Mouse (Mus musculus) embryonic facial prominence, embryonic 11.5 days (tissue): Measurements from ENCODE around the gene Olfr652. TPM values are rescaled to one million over a fixed set of nuclear protein-coding genes. Genes with fewer than 3 reads are reported as not detected.

Source experiments
- ATAC-seq: fragments of 200-750 bp; cut with Nextera tagmentation; replicated peaks from 2 replicates; pipeline ENCODE4 v1.8.0; 2017; ENCODE audit warnings: low read depth; ENCODE audit not compliant: insufficient number of reproducible peaks, low FRiP score, low TSS enrichment
- DNase-seq: peaks from one replicate; pipeline ENCODE4 v3.0.0-alpha.2; 2015; ENCODE audit warnings: low spot score
- H3K27ac ChIP-seq: fragments of 300-500 bp; sonication (generic); replicated peaks from 2 replicates; pipeline ENCODE4 v1.5.1; 2014; ENCODE audit warnings: mild to moderate bottlenecking, low read depth, low read length, control low read depth
- H3K27me3 ChIP-seq: fragments of 300-500 bp; sonication (generic); 2 replicates; pipeline ENCODE4 v1.6.1; 2014; ENCODE audit warnings: mild to moderate bottlenecking, low read length, moderate library complexity, mixed read lengths; ENCODE audit not compliant: control insufficient read depth, insufficient read depth
- H3K36me3 ChIP-seq: fragments of 300-500 bp; sonication (generic); replicated peaks from 2 replicates; pipeline ENCODE4 v1.6.1; 2014; ENCODE audit warnings: low read depth, mild to moderate bottlenecking, low read length, moderate library complexity, mixed read lengths; ENCODE audit not compliant: control insufficient read depth, insufficient read depth
- H3K4me1 ChIP-seq: fragments of 300-500 bp; sonication (generic); 2 replicates; pipeline ENCODE4 v1.6.1; 2014; ENCODE audit warnings: low read length, mixed read lengths; ENCODE audit not compliant: control insufficient read depth, insufficient read depth
- H3K4me2 ChIP-seq: fragments of 300-500 bp; sonication (generic); 2 replicates; pipeline ENCODE4 v1.6.1; 2014; ENCODE audit warnings: low read depth, mild to moderate bottlenecking, control low read depth, low read length, moderate library complexity
- H3K4me3 ChIP-seq: fragments of 300-500 bp; sonication (generic); 2 replicates; pipeline ENCODE4 v1.5.1; 2014; ENCODE audit warnings: low read depth, low read length, control low read depth
- H3K9ac ChIP-seq: fragments of 300-500 bp; sonication (generic); replicated peaks from 2 replicates; pipeline ENCODE4 v1.6.1; 2014; ENCODE audit warnings: mild to moderate bottlenecking, control low read depth, low read length
- H3K9me3 ChIP-seq: fragments of 300-500 bp; sonication (generic); replicated peaks from 2 replicates; pipeline ENCODE4 v1.6.1; 2016; ENCODE audit warnings: mild to moderate bottlenecking, low read length, inconsistent platforms, mixed read lengths; ENCODE audit not compliant: control insufficient read depth
- WGBS: fragments of 180-500 bp; shearing (Covaris S2); extraction: QIAGEN DNeasy Blood & Tissue Kit; methylation state at CpG from one replicate; pipeline ENCODE4 v1.1.7; 2014; 5-methylcytosine and 5-hydroxymethylcytosine counted together
- polyA plus RNA-seq: library from polyadenylated mRNA; unstranded; fragments of >200 nt; fragmentation: Nextera tagmentation; extraction: Ambion mirVana; gene quantifications from 2 replicates; pipeline ENCODE4 v1.2.1, GENCODE M21; 2014

Olfr652 gene
- polyA plus RNA-seq, 1 experiment from 2014 or later, result not detected

DNA sequence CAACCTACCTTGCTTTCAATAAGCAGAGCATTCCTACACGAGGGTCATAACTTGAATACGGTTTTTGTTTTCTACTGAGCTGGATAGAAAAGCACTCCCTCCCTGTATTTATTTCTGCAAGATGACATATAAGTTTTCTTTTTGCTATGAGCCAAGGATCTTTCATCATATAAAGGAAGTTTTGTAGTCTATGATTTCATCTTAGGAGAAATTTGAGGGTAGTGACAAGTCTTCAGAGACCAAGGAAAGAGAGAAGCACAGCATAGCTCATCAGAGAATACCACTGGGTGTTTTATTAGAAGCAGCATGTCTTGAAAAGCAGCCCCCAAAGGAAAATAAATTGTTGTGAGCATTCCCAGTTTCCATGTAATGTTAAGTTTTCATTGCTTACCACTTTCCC, 41.0 kb downstream of the Olfr652 start, which contains the start of gene Olfr655:
Olfr655 (minus strand) TSS at position 101 of the 400 bp plus-strand sequence.
- H3K9me3 ChIP-seq, result no peaks in the 10 kb centered on the region
- no peak within 1 kb of the TSS for H3K27ac ChIP-seq
- no peaks in the 10 kb centered on the region for H3K4me1 ChIP-seq
- ATAC-seq (no peak), DNase-seq (no peak)
- H3K36me3 ChIP-seq, result no peaks in the 10 kb centered on the region
- WGBS, result 81% methylated on average over 2 of the region's 2 CpGs
- H3K4me2 ChIP-seq, result no peak within 1 kb of the TSS
- no peak within 1 kb of the TSS for H3K9ac ChIP-seq
- no peaks in the 10 kb centered on the region for H3K27me3 ChIP-seq
- H3K4me3 ChIP-seq, result no peak within 1 kb of the TSS

DNA sequence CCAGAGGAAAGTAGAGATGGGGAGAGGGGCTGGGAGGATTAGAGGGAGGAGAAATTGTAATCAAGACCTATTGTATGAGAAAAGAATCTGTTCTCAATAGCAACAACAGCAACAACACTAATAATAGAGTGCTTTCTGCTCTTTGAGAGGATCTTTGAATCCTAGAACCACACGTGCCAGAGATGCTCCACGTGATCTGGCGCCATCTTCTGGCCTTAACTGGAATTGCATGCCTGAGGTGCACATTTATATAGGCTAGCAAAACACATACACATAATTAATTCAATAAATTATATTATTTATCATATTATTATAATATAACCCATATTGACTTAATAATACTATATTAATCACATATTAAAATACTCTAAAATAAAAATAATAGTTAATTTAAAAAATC, 42.5 kb downstream of the Olfr652 start:
- no peaks in the 10 kb centered on the region for H3K9me3 ChIP-seq
- no peak overlapping the region for H3K9ac ChIP-seq
- no peak for ATAC-seq
- no peaks in the 10 kb centered on the region for H3K4me1 ChIP-seq
- no peak overlapping the region for H3K27ac ChIP-seq
- H3K4me3 ChIP-seq, result no peak overlapping the region
- no peak overlapping the region for H3K4me2 ChIP-seq
- H3K36me3 ChIP-seq, result no peaks in the 10 kb centered on the region
- H3K27me3 ChIP-seq, result no peaks in the 10 kb centered on the region
- WGBS, result 1% methylated on average over 3 of the region's 3 CpGs
- peak; percentile 55 for DNase-seq

DNA sequence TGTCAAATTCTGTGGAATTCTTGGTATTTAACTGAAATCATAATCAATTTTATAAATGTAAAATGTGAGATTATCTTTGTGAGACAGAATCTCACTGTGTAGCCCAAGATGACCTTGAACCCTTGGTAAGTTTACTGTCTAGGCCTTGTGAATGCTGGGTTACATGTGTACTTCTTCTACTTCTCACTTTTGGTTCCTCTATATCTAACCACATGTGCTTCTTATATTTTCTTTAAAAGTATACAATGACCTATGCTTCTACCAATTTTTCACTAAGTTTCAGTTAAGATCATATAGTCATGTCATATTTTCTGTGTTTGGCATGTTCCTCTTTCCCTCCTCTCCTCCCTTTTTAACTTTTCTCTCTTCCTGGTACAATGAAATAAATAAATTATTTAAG, 44.0 kb downstream of the Olfr652 start:
- no peak overlapping the region for H3K9ac ChIP-seq
- no peak overlapping the region for H3K4me3 ChIP-seq
- DNase-seq, result no peak
- ATAC-seq, result no peak
- no peaks in the 10 kb centered on the region for H3K4me1 ChIP-seq
- no peak overlapping the region for H3K4me2 ChIP-seq
- no peak overlapping the region for H3K27ac ChIP-seq
- no peaks in the 10 kb centered on the region for H3K9me3 ChIP-seq
- no peaks in the 10 kb centered on the region for H3K36me3 ChIP-seq
- no peaks in the 10 kb centered on the region for H3K27me3 ChIP-seq

DNA sequence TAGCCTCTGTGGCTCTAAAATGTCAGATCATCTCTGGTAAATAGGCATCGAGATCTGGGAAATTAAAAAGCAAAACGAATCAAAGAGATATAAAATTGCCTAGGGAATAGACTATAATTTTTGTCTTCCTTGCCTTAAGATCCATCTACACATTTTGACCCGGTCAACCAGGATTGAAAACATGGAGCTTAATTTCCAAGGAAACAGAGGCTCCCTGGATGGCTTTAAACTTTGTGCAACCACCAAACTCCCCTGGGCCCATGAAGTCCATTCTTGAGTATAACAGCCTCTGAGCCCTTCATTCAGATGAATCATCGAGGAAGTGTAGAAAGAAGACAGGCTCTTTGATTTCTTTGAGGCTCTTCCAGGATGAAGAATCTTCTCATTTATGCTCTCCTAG, 53.0 kb downstream of the Olfr652 start, which contains the start of gene Olfr656:
Olfr656 (plus strand) TSS at position 301 of the 400 bp plus-strand sequence.
- H3K9ac ChIP-seq, result no peak within 1 kb of the TSS
- no peak within 1 kb of the TSS for H3K4me2 ChIP-seq
- no peaks in the 10 kb centered on the region for H3K9me3 ChIP-seq
- H3K36me3 ChIP-seq, result no peaks in the 10 kb centered on the region
- H3K4me1 ChIP-seq, result no peaks in the 10 kb centered on the region
- no peaks in the 10 kb centered on the region for H3K27me3 ChIP-seq
- H3K27ac ChIP-seq, result no peak within 1 kb of the TSS
- no peak for ATAC-seq
- no peak for DNase-seq
- H3K4me3 ChIP-seq, result no peak within 1 kb of the TSS
- WGBS, result 77% methylated on average over 4 of the region's 4 CpGs

Other genes with a start within 250 kb of the Olfr652 start
- gene Trim12a, start 245.4 kb upstream of the Olfr652 start, polyA plus RNA-seq, result 1.7 and 2.9 TPM in 2 replicates
- gene Trim34b, start 231.4 kb upstream of the Olfr652 start, polyA plus RNA-seq, result not detected in 2 replicates
- 1.0 and 1.2 TPM in 2 replicates for gene Trim12c, start 207.5 kb upstream of the Olfr652 start, polyA plus RNA-seq
- gene Trim30b, start 191.0 kb upstream of the Olfr652 start, polyA plus RNA-seq, result not detected in 2 replicates
- not detected in 2 replicates for gene Trim30c, start 160.1 kb upstream of the Olfr652 start, polyA plus RNA-seq
- 0.50 and 1.3 TPM in 2 replicates for gene Trim30a, start 95.7 kb upstream of the Olfr652 start, polyA plus RNA-seq
- 0.25 and 0.31 TPM in 2 replicates for gene Trim30d, start 53.1 kb upstream of the Olfr652 start, polyA plus RNA-seq
- not detected in 2 replicates for gene Olfr651, start 10.8 kb upstream of the Olfr652 start, polyA plus RNA-seq
- gene Olfr653, start 16.4 kb downstream of the Olfr652 start, polyA plus RNA-seq, result not detected in 2 replicates
- not detected in 2 replicates for gene Olfr654, start 26.1 kb downstream of the Olfr652 start, polyA plus RNA-seq
- not detected in 2 replicates for gene Olfr655, start 40.9 kb downstream of the Olfr652 start, polyA plus RNA-seq
- not detected in 2 replicates for gene Olfr656, start 53.1 kb downstream of the Olfr652 start, polyA plus RNA-seq
- gene Olfr657, start 63.9 kb downstream of the Olfr652 start, polyA plus RNA-seq, result not detected in 2 replicates
- gene Olfr658, start 86.4 kb downstream of the Olfr652 start, polyA plus RNA-seq, result not detected in 2 replicates
- not detected in 2 replicates for gene Olfr659, start 105.9 kb downstream of the Olfr652 start, polyA plus RNA-seq
- gene Olfr661, start 125.6 kb downstream of the Olfr652 start, polyA plus RNA-seq, result not detected in 2 replicates
- not detected in 2 replicates for gene Usp17le, start 216.6 kb downstream of the Olfr652 start, polyA plus RNA-seq